Mouse (Mus musculus) heart, postnatal 0 days (tissue): ENCODE results near the gene Arhgef15.

Source experiments
- CTCF ChIP-seq: IDR thresholded peaks from 2 replicates; pipeline ENCODE4 v1.5.1; 2016; ENCODE audit warnings: antibody characterized with exemption, control low read depth, low read depth
- EP300 ChIP-seq: IDR thresholded peaks from 2 replicates; pipeline ENCODE4 v1.6.1; 2016; ENCODE audit warnings: antibody characterized with exemption, low read depth

DNA sequence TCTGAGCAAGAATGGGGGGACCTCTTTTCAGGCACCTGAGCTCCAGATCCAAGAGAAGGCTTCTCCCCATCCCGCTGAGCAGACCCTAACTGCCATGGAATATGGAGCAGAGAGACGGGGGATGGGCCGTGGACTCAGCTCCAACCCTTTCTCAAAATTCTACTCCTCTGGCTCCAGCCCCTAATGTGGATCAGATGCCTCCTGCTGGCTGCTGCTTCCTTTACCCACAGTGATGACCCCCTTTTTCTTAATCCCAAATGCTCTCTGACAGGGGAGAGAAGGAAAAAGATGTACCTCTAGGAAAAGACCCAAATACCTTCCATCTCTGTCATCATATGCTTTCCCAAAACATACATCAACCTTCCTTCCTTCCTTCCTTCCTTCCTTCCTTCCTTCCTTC is 30.3 kb downstream of the Arhgef15 start, which contains the start of gene Odf4:
- TF ChIP-seq CTCF (no peak), EP300 (no peak)
